9 mouse cellular contexts compared by ENCODE assay signal in the genomic region with DNA sequence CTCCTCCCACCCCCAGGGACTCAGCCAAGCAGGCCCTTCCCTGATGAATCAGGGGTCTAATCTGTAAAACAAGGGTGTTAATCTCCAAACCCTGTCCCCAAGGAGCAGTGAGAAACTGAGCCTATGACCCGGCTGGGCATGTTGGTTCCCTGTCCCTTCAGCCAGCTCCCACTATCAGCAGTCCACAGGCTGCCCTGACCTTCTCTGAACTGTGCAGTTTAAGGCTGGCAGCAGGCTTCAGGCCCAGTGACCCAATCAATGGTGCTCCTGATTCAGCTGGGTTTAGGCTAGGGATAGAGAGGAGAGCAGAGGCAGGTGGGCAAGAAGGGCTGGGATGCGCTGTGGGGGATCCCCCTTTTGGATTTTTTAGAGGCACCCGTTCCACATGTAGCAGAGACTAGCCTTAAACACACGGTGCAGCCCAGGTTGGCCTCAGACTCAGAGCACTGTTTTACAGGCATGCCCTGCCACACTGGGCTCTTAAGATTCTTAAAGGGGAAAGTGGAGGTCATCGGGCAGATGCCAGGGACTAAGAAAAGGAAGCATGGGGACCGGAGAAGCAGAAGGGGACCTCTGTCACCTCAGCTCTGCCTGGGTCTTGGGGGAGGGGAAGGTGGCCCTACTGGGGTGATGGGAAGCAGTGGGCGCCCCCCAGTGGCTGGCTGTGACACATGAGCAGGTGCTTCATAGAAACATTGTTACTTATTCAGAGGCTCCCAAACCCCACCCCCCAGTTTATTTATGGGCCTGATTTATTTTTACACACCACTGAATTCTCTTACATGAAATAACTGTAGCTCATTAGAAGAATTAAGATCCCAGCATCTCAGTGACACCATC. TPM values are rescaled to one million over a fixed set of nuclear protein-coding genes. Genes with fewer than 3 reads are reported as not detected.
A peak's percentile ranks its signal among the peaks of the same experiment; 100 is the strongest.
DNase-seq lines count a peak whose midpoint lies in the region; ATAC-seq and TF ChIP-seq lines count a peak whose summit lies in the region.
"Had no signal": no experiment of that assay in that cellular context is flagged by ENCODE, and none has a peak within 500 bp of the region (broad histone marks: within the 10 kb centered on the region; RNA-seq: fewer than 3 reads in every experiment).

No protein-coding gene starts in this region.

- no peaks in the 10 kb centered on the region for H3K79me2 ChIP-seq in heart, adult 2 months (replicated peaks; ENCODE audit: control insufficient read depth, insufficient read depth, low read length)

- TF ChIP-seq CTCF in heart, adult 2 months (IDR thresholded peaks at IDR 0.05), result peak; percentile 83
- TF ChIP-seq CTCF in cortical plate, adult 2 months (IDR thresholded peaks at IDR 0.05; ENCODE audit: extremely low read depth, insufficient read depth, low read length), result peak; percentile 59
- peak; percentile 55 for TF ChIP-seq CTCF in heart, postnatal 0 days (IDR thresholded peaks at IDR 0.05; ENCODE audit: low read depth)

- no peaks in the 10 kb centered on the region for H3K36me3 ChIP-seq in heart, adult 2 months (ENCODE audit: control insufficient read depth, insufficient read depth, low read length)
- no peaks in the 10 kb centered on the region for H3K36me3 ChIP-seq in heart, embryonic 12.5 days
- no peaks in the 10 kb centered on the region for H3K36me3 ChIP-seq in heart, postnatal 0 days (replicated peaks; ENCODE audit: control insufficient read depth, insufficient read depth, low read length)
- H3K36me3 ChIP-seq in midbrain, embryonic 16.5 days (ENCODE audit: control insufficient read depth, insufficient read depth, low read length), result no peaks in the 10 kb centered on the region
- H3K36me3 ChIP-seq: limb, embryonic 12.5 days had no signal

- H3K4me3 ChIP-seq in heart, adult 2 months, result no peak overlapping the region
- H3K4me3 ChIP-seq in heart, embryonic 12.5 days, result no peak overlapping the region
- no peak overlapping the region for H3K4me3 ChIP-seq in cortical plate, adult 2 months (ENCODE audit: insufficient read depth, low read length)
- no peak overlapping the region for H3K4me3 ChIP-seq in heart, postnatal 0 days (ENCODE audit: low read depth, low read length)
- no peak overlapping the region for H3K4me3 ChIP-seq in midbrain, embryonic 16.5 days (ENCODE audit: low read depth, low read length)
- H3K4me3 ChIP-seq: limb, embryonic 12.5 days had no signal

- TF ChIP-seq EP300 in heart, adult 2 months (IDR thresholded peaks at IDR 0.05; ENCODE audit: insufficient read depth, low read depth, low read length), result no peak
- TF ChIP-seq EP300 in heart, postnatal 0 days (IDR thresholded peaks at IDR 0.05; ENCODE audit: low read depth), result no peak

- WGBS in heart, adult 2 months, result 31% methylated on average over 7 of the region's 7 CpGs
- 16% methylated on average over 7 of the region's 7 CpGs for WGBS in heart, embryonic 12.5 days
- 18% methylated on average over 7 of the region's 7 CpGs for WGBS in heart, postnatal 0 days
- WGBS in midbrain, embryonic 16.5 days, result 7% methylated on average over 7 of the region's 7 CpGs

- H3K4me2 ChIP-seq in heart, embryonic 12.5 days, result no peak overlapping the region
- H3K4me2 ChIP-seq in heart, postnatal 0 days (ENCODE audit: low read depth, low read length), result no peak overlapping the region
- H3K4me2 ChIP-seq in midbrain, embryonic 16.5 days (ENCODE audit: low read length), result no peak overlapping the region
- H3K4me2 ChIP-seq: limb, embryonic 12.5 days had no signal

- H3K4me1 ChIP-seq in heart, adult 2 months (ENCODE audit: control insufficient read depth, insufficient read depth, low read length), result no peaks in the 10 kb centered on the region; the same call in 1 of the 2 replicates
- peaks cover 20% of the 10 kb centered on the region for H3K4me1 ChIP-seq in heart, embryonic 12.5 days (replicated peaks)
- H3K4me1 ChIP-seq in cortical plate, adult 2 months (ENCODE audit: control insufficient read depth, insufficient read depth, low read length), result peaks cover 18% of the 10 kb centered on the region
- H3K4me1 ChIP-seq in heart, postnatal 0 days (ENCODE audit: control insufficient read depth, insufficient read depth), result no peaks in the 10 kb centered on the region
- peaks cover 66% of the 10 kb centered on the region for H3K4me1 ChIP-seq in midbrain, embryonic 16.5 days (ENCODE audit: control insufficient read depth, insufficient read depth, low read length)

- no peak overlapping the region for H3K9ac ChIP-seq in heart, adult 2 months (ENCODE audit: low read depth, low read length)
- H3K9ac ChIP-seq in heart, embryonic 12.5 days, result no peak overlapping the region; the same call in 1 of the 2 replicates
- no peak overlapping the region for H3K9ac ChIP-seq in heart, postnatal 0 days (replicated peaks; ENCODE audit: low read depth, low read length)
- H3K9ac ChIP-seq in midbrain, embryonic 16.5 days (ENCODE audit: low read depth, low read length), result peak overlapping the region; percentile 42
- H3K9ac ChIP-seq: limb, embryonic 12.5 days had no signal

- H3K27me3 ChIP-seq in heart, adult 2 months (ENCODE audit: control insufficient read depth, insufficient read depth, low read length), result peaks cover 1% of the 10 kb centered on the region; the same call in 1 of the 2 replicates
- H3K27me3 ChIP-seq in heart, embryonic 12.5 days (replicated peaks), result peaks cover 86% of the 10 kb centered on the region
- peaks cover 38% of the 10 kb centered on the region for H3K27me3 ChIP-seq in heart, postnatal 0 days (ENCODE audit: control insufficient read depth, insufficient read depth, low read length)
- no peaks in the 10 kb centered on the region for H3K27me3 ChIP-seq in midbrain, embryonic 16.5 days (ENCODE audit: control insufficient read depth, insufficient read depth, low read depth, low read length)

- peak; percentile 59 to 70 for DNase-seq in heart, adult 2 months
- DNase-seq in NIH3T3 (ENCODE audit: low read depth), result peak; percentile 58
- DNase-seq in heart, postnatal 0 days (ENCODE audit: low spot score), result peak; percentile 36
- peak; percentile 67 to 91 for DNase-seq in left cerebral cortex, postnatal 10 days (ENCODE audit: extremely low spot score in 1 of 2, low spot score in 2 of 2)
- peak; percentile 80 for DNase-seq in thymus, postnatal 0 days (ENCODE audit: low spot score)

- H3K27ac ChIP-seq in heart, adult 2 months, result no peak overlapping the region
- H3K27ac ChIP-seq in heart, embryonic 12.5 days (ENCODE audit: poor library complexity, severe bottlenecking), result no peak overlapping the region
- H3K27ac ChIP-seq in cortical plate, adult 2 months (ENCODE audit: insufficient read depth, low read length), result peak overlapping the region; percentile 2; the same call in 1 of the 2 replicates
- no peak overlapping the region for H3K27ac ChIP-seq in heart, postnatal 0 days (ENCODE audit: low read depth)
- no peak overlapping the region for H3K27ac ChIP-seq in midbrain, embryonic 16.5 days (ENCODE audit: low read length)
- H3K27ac ChIP-seq: limb, embryonic 12.5 days had no signal

- no peak for ATAC-seq in heart, embryonic 12.5 days (ENCODE audit: insufficient number of reproducible peaks, low FRiP score)
- ATAC-seq in heart, postnatal 0 days (ENCODE audit: insufficient read depth, low read depth), result peak; percentile 30; the same call in 1 of the 2 replicates
- ATAC-seq in midbrain, embryonic 16.5 days, result no peak

- TF ChIP-seq POLR2A in heart, adult 2 months (IDR thresholded peaks at IDR 0.05; ENCODE audit: insufficient read depth, low read depth, low read length), result no peak
- TF ChIP-seq POLR2A in cortical plate, adult 2 months (IDR thresholded peaks at IDR 0.05; ENCODE audit: extremely low read depth, insufficient read depth, low read length), result no peak

- no peaks in the 10 kb centered on the region for H3K9me3 ChIP-seq in heart, embryonic 12.5 days (replicated peaks)
- no peaks in the 10 kb centered on the region for H3K9me3 ChIP-seq in heart, postnatal 0 days (replicated peaks; ENCODE audit: control insufficient read depth, low read length)
- H3K9me3 ChIP-seq in midbrain, embryonic 16.5 days (replicated peaks; ENCODE audit: control insufficient read depth, low read length, poor library complexity, severe bottlenecking), result no peaks in the 10 kb centered on the region
- H3K9me3 ChIP-seq: limb, embryonic 12.5 days had no signal

- intact Hi-C loops in heart, adult 2 months (cut with DNase I), result loop anchor here (2.0 to 5.0 kb wide), 2 partner anchors 26 to 74 kb away; no protein-coding TSS in a partner anchor
- intact Hi-C loops in left cerebral cortex, postnatal 10 days (cut with DNase I), result no loop called here

RNA-seq across cellular contexts. Expression of gene Srcin1, which starts 19.2 kb away (rescaled TPM):
- total RNA-seq in heart, adult 2 months (2021), result under 1 TPM; 0.13 to 0.36 TPM
- polyA plus RNA-seq in heart, adult 2 months (2012; rRNA removed), result 0.26 and 0.31 TPM in 2 replicates
- polyA plus RNA-seq in heart, embryonic 12.5 days (2016; fragmentation: Nextera tagmentation; extraction: Ambion mirVana), result 0.09 TPM in 1 of 2 replicates, not detected in the other
- polyA plus RNA-seq in cortical plate, adult 2 months (2012; rRNA removed), result 141 and 146 TPM in 2 replicates
- total RNA-seq in heart, postnatal 0 days (2014; rRNA removed; ENCODE audit: low replicate concordance), result not detected in 2 replicates
- polyA plus RNA-seq in heart, postnatal 0 days (2015; fragmentation: Nextera tagmentation; extraction: Ambion mirVana), result 0.04 TPM in 1 of 2 replicates, not detected in the other
- 100 to 1,000 TPM; 281 to 294 TPM for total RNA-seq in left cerebral cortex, postnatal 10 days (2021)
- 9.2 and 10.4 TPM in 2 replicates for polyA plus RNA-seq in midbrain, embryonic 16.5 days (2015; fragmentation: Nextera tagmentation; extraction: Ambion mirVana)
- 0.05 and 0.06 TPM in 2 replicates for polyA plus RNA-seq in thymus, postnatal 0 days (2015; fragmentation: Nextera tagmentation; extraction: Ambion mirVana)

RNA-seq across cellular contexts. Expression of gene 4933428G20Rik, which starts 56.6 kb away (rescaled TPM):
- not detected for total RNA-seq in heart, adult 2 months (2021)
- not detected in 2 replicates for polyA plus RNA-seq in heart, adult 2 months (2012; rRNA removed)
- 0.90 and 1.00 TPM in 2 replicates for polyA plus RNA-seq in heart, embryonic 12.5 days (2016; fragmentation: Nextera tagmentation; extraction: Ambion mirVana)
- 0.06 TPM in 1 of 2 replicates, not detected in the other for polyA plus RNA-seq in cortical plate, adult 2 months (2012; rRNA removed)
- not detected in 2 replicates for total RNA-seq in heart, postnatal 0 days (2014; rRNA removed; ENCODE audit: low replicate concordance)
- polyA plus RNA-seq in heart, postnatal 0 days (2015; fragmentation: Nextera tagmentation; extraction: Ambion mirVana), result 0.45 TPM in 2 replicates
- not detected for total RNA-seq in left cerebral cortex, postnatal 10 days (2021)
- 1.2 and 1.3 TPM in 2 replicates for polyA plus RNA-seq in midbrain, embryonic 16.5 days (2015; fragmentation: Nextera tagmentation; extraction: Ambion mirVana)
- polyA plus RNA-seq in thymus, postnatal 0 days (2015; fragmentation: Nextera tagmentation; extraction: Ambion mirVana), result 0.09 and 0.12 TPM in 2 replicates

Comparison
In these comparisons a context has a peak if more than half of its experiments do, and no peak if none do; other contexts are left out.
1. RNA of gene Srcin1, which starts 19.2 kb away (polyA plus RNA-seq): 141 to 146 TPM in cortical plate, adult 2 months; 9.2 to 10.4 TPM in midbrain, embryonic 16.5 days, 0.26 to 0.31 TPM in heart, adult 2 months, 0.05 to 0.06 TPM in thymus, postnatal 0 days, 0.09 TPM in heart, embryonic 12.5 days and 0.04 TPM in heart, postnatal 0 days; every median in the first group is over 10 times any median in the second.
2. Peak in every context shown above with its lines, with median percentiles within 50 percentile points of each other: DNase-seq and CTCF ChIP-seq.